Mouse (Mus musculus) brain, embryonic 18.5 days (tissue): Measurements from ENCODE around the gene Ttc4.

Source experiments
- DNase-seq: peaks from one replicate; pipeline ENCODE4 v3.0.0-alpha.2; 2012; ENCODE audit warnings: low read depth, low spot score

The Ttc4 gene

GRCm38 (mm10) chr4:106614180-106614797, 64.5 kb downstream of the Ttc4 start:
- DNase-seq = no peak

GRCm38 (mm10) chr4:106613560-106613959, 65.2 kb downstream of the Ttc4 start:
- no peak for DNase-seq

- DNase-seq = no peak
These were observed 65.6 kb downstream of the Ttc4 start for GRCm38 (mm10) chr4:106613105-106613504.
